ENCODE assay signal across 9 mouse cellular contexts in genomic region chr3:95672461-95672860, GRCm38 (mm10). TPM values are rescaled to one million over a fixed set of nuclear protein-coding genes. Genes with fewer than 3 reads are reported as not detected.
DNase-seq lines count a peak whose midpoint lies in the region; ATAC-seq lines count a peak whose summit lies in the region.
"Had no signal": no experiment of that assay in that cellular context is flagged by ENCODE, and none has a peak within 500 bp of the region (broad histone marks: within the 10 kb centered on the region; RNA-seq: fewer than 3 reads in every experiment).

No protein-coding gene starts in this region.

- H3K4me3 ChIP-seq in heart, embryonic 15.5 days, result 0 out of 2 replicates have a peak overlapping the region, but pooled peaks have one; percentile 27
- H3K4me3 ChIP-seq: midbrain, embryonic 10.5 days had no signal

- peak overlapping the region; percentile 97 for H3K27ac ChIP-seq in heart, embryonic 15.5 days

- WGBS in heart, embryonic 15.5 days, result 39% methylated on average over 3 of the region's 3 CpGs

- peak overlapping the region; percentile 54; the same call in 1 of the 2 replicates for H3K9ac ChIP-seq in heart, embryonic 15.5 days

- no peaks in the 10 kb centered on the region for H3K9me3 ChIP-seq in heart, embryonic 15.5 days (replicated peaks)
- H3K9me3 ChIP-seq: midbrain, embryonic 10.5 days had no signal

- no peaks in the 10 kb centered on the region for H3K27me3 ChIP-seq in heart, embryonic 15.5 days

- H3K36me3 ChIP-seq in heart, embryonic 15.5 days, result no peaks in the 10 kb centered on the region; the same call in 1 of the 2 replicates

- no peak for ATAC-seq in heart, embryonic 15.5 days (replicated peaks; ENCODE audit: insufficient number of reproducible peaks, insufficient read depth, low FRiP score, low read depth)

- H3K4me1 ChIP-seq in heart, embryonic 15.5 days (replicated peaks), result peaks cover 81% of the 10 kb centered on the region

- peak; percentile 96 for DNase-seq in heart, adult 11 months
- no peak for DNase-seq in heart, postnatal 4 days
- DNase-seq in CD4-positive helper T cell, adult 2 months (ENCODE audit: low read depth, low spot score), result peak; percentile 90
- peak; percentile 55 for DNase-seq in lung, postnatal 25 days (ENCODE audit: low spot score)
- DNase-seq in right cerebral cortex, postnatal 10 days (ENCODE audit: low spot score in 2 of 2), result no peak
- DNase-seq in layer of hippocampus, adult 9-10 months (ENCODE audit: low spot score), result no peak
- DNase-seq in cerebellum, adult 11 months, result no peak

- peak overlapping the region; percentile 64 for H3K4me2 ChIP-seq in heart, embryonic 15.5 days

RNA-seq across cellular contexts. Expression of gene Mcl1, which starts 13.9 kb away (rescaled TPM):
- total RNA-seq in heart, postnatal 4 days (2021), result 100 to 1,000 TPM; 112 to 115 TPM
- polyA plus RNA-seq in heart, embryonic 15.5 days (2015; fragmentation: Nextera tagmentation; extraction: Ambion mirVana), result 38.4 and 45.4 TPM in 2 replicates

RNA-seq across cellular contexts. Expression of gene Adamtsl4, which starts 15.3 kb away (rescaled TPM):
- total RNA-seq in heart, postnatal 4 days (2021), result 10 to 100 TPM; 13.5 to 14.6 TPM
- 6.9 and 10.6 TPM in 2 replicates for polyA plus RNA-seq in heart, embryonic 15.5 days (2015; fragmentation: Nextera tagmentation; extraction: Ambion mirVana)

RNA-seq across cellular contexts. Expression of gene Ensa, which starts 47.7 kb away (rescaled TPM):
- total RNA-seq in heart, postnatal 4 days (2021), result 10 to 100 TPM; 49.2 to 50.5 TPM
- polyA plus RNA-seq in heart, embryonic 15.5 days (2015; fragmentation: Nextera tagmentation; extraction: Ambion mirVana), result 45.8 and 53.7 TPM in 2 replicates

Comparison
In these comparisons a context has a peak if more than half of its experiments do, and no peak if none do; other contexts are left out.
1. DNase-seq: peak in heart, adult 11 months (single experiment), CD4-positive helper T cell, adult 2 months (single experiment) and lung, postnatal 25 days (single experiment); none in heart, postnatal 4 days (single experiment), right cerebral cortex, postnatal 10 days (0 of 2), layer of hippocampus, adult 9-10 months (single experiment) and cerebellum, adult 11 months (single experiment).